Mouse (Mus musculus) liver, embryonic 14.5 days (tissue): ENCODE data around the gene H2-K1.

Experiments
- CTCF ChIP-seq: IDR thresholded peaks from 2 replicates; pipeline ENCODE4 v1.5.1; 2016; ENCODE audit warnings: antibody characterized with exemption, low read depth, control low read depth
- EP300 ChIP-seq: IDR thresholded peaks from 2 replicates; pipeline ENCODE4 v1.6.1; 2016; ENCODE audit warnings: antibody characterized with exemption, low read depth

DNA sequence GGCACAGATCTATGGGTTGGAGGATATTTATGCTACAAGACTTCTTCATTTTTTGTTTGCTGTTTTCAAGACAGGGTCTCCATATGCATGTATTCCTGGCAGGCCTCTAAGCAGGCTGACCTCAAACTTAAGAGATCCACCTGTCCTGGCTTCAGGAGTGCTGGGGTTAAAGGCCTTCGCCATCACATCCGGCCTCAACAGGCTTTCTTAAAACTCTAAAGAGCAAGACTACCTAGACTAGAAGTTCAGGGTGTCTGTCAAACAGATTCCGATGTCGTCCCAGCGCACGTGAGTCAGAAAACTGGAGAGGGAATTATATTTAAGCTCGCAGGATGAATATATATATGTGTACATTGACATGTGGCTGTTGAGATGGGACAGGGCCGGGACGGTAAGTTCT is 23.5 kb upstream of the H2-K1 start:
- TF ChIP-seq CTCF (no peak), EP300 (no peak)
